Mouse (Mus musculus): ENCODE results near the gene Cd68.

GRCm38 (mm10) chr11:69665961-69666664 lies at the start of gene Cd68:
- TF ChIP-seq CTCF (IDR thresholded peaks at IDR 0.05; ENCODE audit: low read depth) (no peak), EP300 (IDR thresholded peaks at IDR 0.05; ENCODE audit: low read depth) (0 out of 2 replicates have a peak, but pooled peaks have one; percentile 37)

Measured in heart, postnatal 0 days (tissue).